Mouse (Mus musculus) stomach, embryonic 15.5 days (tissue): ENCODE data around the gene Tenm3. TPM values are rescaled to one million over a fixed set of nuclear protein-coding genes. Genes with fewer than 3 reads are reported as not detected.

Source experiments
- ATAC-seq: fragments of 200-750 bp; cut with Nextera tagmentation; 2 replicates; pipeline ENCODE4 v1.8.0; 2017; ENCODE audit warnings: low read depth, moderate number of reproducible peaks, moderate TSS enrichment; ENCODE audit not compliant: insufficient read depth, low FRiP score
- H3K27ac ChIP-seq: fragments of 300-500 bp; sonication (generic); 2 replicates; pipeline ENCODE4 v1.5.1; 2015; ENCODE audit warnings: mild to moderate bottlenecking, inconsistent platforms
- H3K27me3 ChIP-seq: fragments of 300-500 bp; sonication (generic); replicated peaks from 2 replicates; pipeline ENCODE4 v1.6.1; 2015; ENCODE audit warnings: inconsistent platforms
- H3K36me3 ChIP-seq: fragments of 300-500 bp; sonication (generic); 2 replicates; pipeline ENCODE4 v1.6.1; 2015; ENCODE audit warnings: inconsistent platforms
- H3K4me1 ChIP-seq: fragments of 300-500 bp; sonication (generic); 2 replicates; pipeline ENCODE4 v1.6.1; 2015; ENCODE audit warnings: inconsistent platforms
- H3K4me2 ChIP-seq: fragments of 300-500 bp; sonication (generic); 2 replicates; pipeline ENCODE4 v1.6.1; 2015; ENCODE audit warnings: mild to moderate bottlenecking, inconsistent platforms
- H3K4me3 ChIP-seq: fragments of 300-500 bp; sonication (generic); replicated peaks from 2 replicates; pipeline ENCODE4 v1.5.1; 2015; ENCODE audit warnings: inconsistent platforms
- H3K9ac ChIP-seq: fragments of 300-500 bp; sonication (generic); 2 replicates; pipeline ENCODE4 v1.6.1; 2015; ENCODE audit warnings: inconsistent platforms
- H3K9me3 ChIP-seq: fragments of 300-500 bp; sonication (generic); 2 replicates; pipeline ENCODE4 v1.6.1; 2016; ENCODE audit warnings: inconsistent platforms
- WGBS: fragments of 180-500 bp; shearing (Covaris S2); methylation state at CpG from one replicate; pipeline ENCODE4 v1.1.7; 2015; 5-methylcytosine and 5-hydroxymethylcytosine counted together
- polyA plus RNA-seq: library from polyadenylated mRNA; unstranded; fragments of >200 nt; fragmentation: Nextera tagmentation; extraction: Ambion mirVana; gene quantifications from 2 replicates; pipeline ENCODE4 v1.2.1, GENCODE M21; 2015

Gene Tenm3
- polyA plus RNA-seq, 1 experiment from 2014 or later, result 14.6 TPM

DNA sequence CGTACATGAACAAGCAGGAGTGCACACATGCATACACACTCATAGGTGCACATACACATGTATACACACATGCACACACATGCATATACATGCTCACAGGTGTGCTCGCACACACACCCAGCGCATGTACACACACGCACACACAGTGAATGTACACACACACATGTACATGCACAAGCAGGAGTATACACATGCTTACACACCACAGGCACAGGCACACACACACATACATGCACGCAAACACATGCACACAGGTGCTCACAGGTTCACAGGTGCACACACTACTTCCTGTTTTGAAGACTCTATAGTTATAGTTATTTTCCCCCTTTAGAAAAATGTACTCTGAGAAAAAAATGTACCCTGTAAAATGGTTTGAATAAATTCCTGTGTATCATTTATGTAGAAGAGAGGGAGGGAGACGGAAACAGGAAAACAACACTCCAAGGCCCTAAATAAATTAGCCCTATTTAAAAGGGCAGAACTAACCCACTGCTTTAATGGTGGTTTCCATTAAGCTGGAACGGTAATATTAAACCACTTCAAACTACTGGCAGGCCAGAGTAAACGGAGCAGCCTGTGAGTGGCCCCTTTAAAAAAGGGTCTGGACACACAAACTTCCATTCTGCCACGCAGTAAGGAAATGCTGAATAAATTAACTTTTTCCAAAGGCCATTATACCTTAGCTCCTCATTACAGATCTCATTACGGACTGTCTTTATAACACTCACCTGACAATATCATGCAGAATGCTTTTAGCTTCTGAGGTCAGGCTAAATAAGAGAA lies 335.8 kb downstream of the Tenm3 start:
- H3K4me1 ChIP-seq, result no peaks in the 10 kb centered on the region
- H3K4me3 ChIP-seq, result no peak overlapping the region
- H3K9ac ChIP-seq, result no peak overlapping the region
- no peak overlapping the region for H3K4me2 ChIP-seq
- no peak for ATAC-seq
- no peaks in the 10 kb centered on the region for H3K27me3 ChIP-seq
- no peaks in the 10 kb centered on the region for H3K9me3 ChIP-seq
- no peak overlapping the region for H3K27ac ChIP-seq
- WGBS, result 73% methylated on average over 10 of the region's 10 CpGs
- H3K36me3 ChIP-seq, result no peaks in the 10 kb centered on the region

- Histone ChIP-seq H3K27me3 (no peaks in the 10 kb centered on the region), H3K4me2 (no peak overlapping the region), H3K27ac (no peak overlapping the region), H3K9me3 (no peaks in the 10 kb centered on the region), H3K4me1 (no peaks in the 10 kb centered on the region), H3K9ac (no peak overlapping the region), H3K36me3 (no peaks in the 10 kb centered on the region), H3K4me3 (no peak overlapping the region)
- ATAC-seq, result no peak
- whole genome bisulfite sequencing, result 85% methylated on average over 5 of the region's 5 CpGs
These were observed 351.3 kb downstream of the Tenm3 start for GRCm38 (mm10) chr8:48492491-48492890.

GRCm38 (mm10) chr8:48490635-48491165 lies 353.1 kb downstream of the Tenm3 start:
- H3K4me3 ChIP-seq, result no peak overlapping the region
- WGBS, result 72% methylated on average over 6 of the region's 6 CpGs
- no peak overlapping the region for H3K27ac ChIP-seq
- no peak overlapping the region for H3K4me2 ChIP-seq
- no peaks in the 10 kb centered on the region for H3K9me3 ChIP-seq
- H3K4me1 ChIP-seq, result no peaks in the 10 kb centered on the region
- H3K9ac ChIP-seq, result no peak overlapping the region
- no peak for ATAC-seq
- H3K36me3 ChIP-seq, result no peaks in the 10 kb centered on the region
- H3K27me3 ChIP-seq, result no peaks in the 10 kb centered on the region

DNA sequence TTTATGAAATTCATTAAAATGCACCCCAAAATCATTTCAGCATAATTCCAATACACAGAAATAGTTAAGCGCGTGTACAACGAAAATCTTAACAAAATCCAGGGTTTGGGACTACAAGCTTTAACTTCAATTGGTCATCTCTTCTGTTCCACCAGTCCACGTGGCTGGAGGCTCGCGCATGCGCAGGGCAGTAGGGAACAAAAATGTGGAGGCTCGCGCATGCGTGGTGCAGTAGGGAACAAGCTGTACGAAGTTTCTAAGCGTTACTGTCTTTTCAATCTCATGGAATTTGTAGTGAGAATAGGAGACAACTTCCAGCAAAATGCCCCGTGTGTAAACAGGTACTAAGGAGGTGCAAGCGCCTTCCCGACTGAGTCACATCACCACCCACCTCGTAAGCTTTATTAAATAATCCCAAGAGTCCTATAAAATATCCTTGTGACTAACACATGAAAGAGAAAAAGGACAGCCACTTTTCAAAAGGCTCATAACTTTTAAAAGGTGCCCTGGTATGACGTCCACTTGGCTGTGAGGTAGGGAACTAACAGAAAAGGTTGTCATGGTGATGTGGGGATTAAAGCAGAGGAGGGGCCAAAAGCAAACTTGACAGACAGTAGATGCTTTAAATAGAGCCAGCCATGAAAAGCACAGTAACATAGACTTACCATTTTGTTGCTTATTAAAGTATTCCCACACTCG lies 353.7 kb downstream of the Tenm3 start:
- no peak overlapping the region for H3K27ac ChIP-seq
- H3K9me3 ChIP-seq, result no peaks in the 10 kb centered on the region
- no peak overlapping the region for H3K4me2 ChIP-seq
- 83% methylated on average over 18 of the region's 18 CpGs for WGBS
- no peak overlapping the region for H3K4me3 ChIP-seq
- no peaks in the 10 kb centered on the region for H3K4me1 ChIP-seq
- H3K36me3 ChIP-seq, result no peaks in the 10 kb centered on the region
- no peak overlapping the region for H3K9ac ChIP-seq
- H3K27me3 ChIP-seq, result no peaks in the 10 kb centered on the region
- ATAC-seq, result no peak

- H3K4me3 ChIP-seq, result no peak overlapping the region
- H3K36me3 ChIP-seq, result no peaks in the 10 kb centered on the region
- no peaks in the 10 kb centered on the region for H3K9me3 ChIP-seq
- H3K4me1 ChIP-seq, result no peaks in the 10 kb centered on the region
- 61% methylated on average over 4 of the region's 4 CpGs for WGBS
- H3K4me2 ChIP-seq, result no peak overlapping the region
- H3K27ac ChIP-seq, result no peak overlapping the region
- no peaks in the 10 kb centered on the region for H3K27me3 ChIP-seq
- H3K9ac ChIP-seq, result no peak overlapping the region
- no peak for ATAC-seq
These were observed 354.3 kb downstream of the Tenm3 start for GRCm38 (mm10) chr8:48489417-48489816.

GRCm38 (mm10) chr8:48488809-48489208 lies 354.9 kb downstream of the Tenm3 start:
- Histone ChIP-seq H3K9ac (no peak overlapping the region), H3K4me1 (no peaks in the 10 kb centered on the region), H3K36me3 (no peaks in the 10 kb centered on the region), H3K4me2 (no peak overlapping the region), H3K27ac (no peak overlapping the region), H3K4me3 (no peak overlapping the region), H3K9me3 (no peaks in the 10 kb centered on the region), H3K27me3 (no peaks in the 10 kb centered on the region)
- WGBS, result 65% methylated on average over 7 of the region's 7 CpGs
- no peak for ATAC-seq

DNA sequence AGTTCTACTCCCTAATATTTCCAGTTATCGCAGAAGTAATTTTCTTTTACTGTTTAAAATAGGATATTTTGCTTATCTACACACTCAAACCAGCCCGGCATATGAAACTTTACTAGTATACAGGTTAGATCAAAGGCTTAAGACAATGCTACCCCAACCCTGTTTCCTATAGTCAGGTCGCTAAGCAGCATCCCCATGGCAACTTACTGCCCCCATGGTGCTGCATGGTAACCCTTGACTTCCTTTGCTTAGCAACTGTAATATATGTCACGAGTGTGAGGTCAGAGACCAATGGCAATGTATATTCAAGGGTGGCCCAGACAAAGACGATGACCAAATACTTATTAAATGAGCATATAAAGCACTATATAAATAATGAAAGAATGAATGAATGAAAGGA lies 359.6 kb downstream of the Tenm3 start:
- H3K4me1 ChIP-seq, result no peaks in the 10 kb centered on the region
- H3K9me3 ChIP-seq, result no peaks in the 10 kb centered on the region
- H3K27me3 ChIP-seq, result no peaks in the 10 kb centered on the region
- no peak overlapping the region for H3K27ac ChIP-seq
- no peaks in the 10 kb centered on the region for H3K36me3 ChIP-seq
- no peak overlapping the region for H3K9ac ChIP-seq
- no peak for ATAC-seq
- H3K4me3 ChIP-seq, result no peak overlapping the region
- 78% methylated on average over 5 of the region's 5 CpGs for WGBS
- H3K4me2 ChIP-seq, result no peak overlapping the region

GRCm38 (mm10) chr8:48481709-48482671 lies 361.8 kb downstream of the Tenm3 start:
- H3K4me3 ChIP-seq, result no peak overlapping the region
- H3K9ac ChIP-seq, result no peak overlapping the region
- H3K27me3 ChIP-seq, result no peaks in the 10 kb centered on the region
- 70% methylated on average over 33 of the region's 33 CpGs for WGBS
- H3K4me2 ChIP-seq, result 0 out of 2 replicates have a peak overlapping the region, but pooled peaks have one; percentile 19
- peak overlapping the region; percentile 67 for H3K27ac ChIP-seq
- H3K4me1 ChIP-seq, result no peaks in the 10 kb centered on the region
- ATAC-seq, result peak; percentile 63
- H3K36me3 ChIP-seq, result no peaks in the 10 kb centered on the region
- H3K9me3 ChIP-seq, result no peaks in the 10 kb centered on the region

DNA sequence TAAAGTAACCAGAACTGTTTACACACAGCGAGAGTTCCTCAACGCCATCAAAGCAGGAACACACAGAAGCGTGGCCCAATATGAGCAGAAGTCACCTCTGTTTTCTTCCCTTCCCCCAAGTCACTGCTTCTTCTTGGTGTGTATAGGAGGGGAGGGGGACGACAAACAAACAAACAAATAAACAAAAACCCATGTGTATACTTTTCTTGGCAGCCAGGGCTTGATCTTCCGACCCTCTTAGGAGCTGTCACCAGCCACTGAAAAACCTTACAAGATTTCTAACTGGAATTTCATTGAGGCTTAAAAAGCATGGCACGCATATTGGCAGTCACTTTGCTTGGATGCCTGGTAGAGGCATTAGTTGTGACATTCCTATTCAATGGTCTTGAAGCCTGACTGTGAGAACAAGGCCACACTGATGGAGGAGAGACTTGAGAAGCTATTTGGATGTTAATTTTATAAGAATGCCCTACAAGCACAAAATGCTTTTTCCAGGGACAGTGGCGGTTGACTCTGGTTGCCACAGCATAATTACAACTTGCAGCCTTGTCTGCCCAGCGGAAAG lies 366.3 kb downstream of the Tenm3 start:
- 69% methylated on average over 8 of the region's 8 CpGs for WGBS
- Histone ChIP-seq H3K4me2 (no peak overlapping the region), H3K9me3 (no peaks in the 10 kb centered on the region), H3K4me3 (no peak overlapping the region), H3K27me3 (no peaks in the 10 kb centered on the region), H3K27ac (no peak overlapping the region), H3K9ac (no peak overlapping the region), H3K36me3 (no peaks in the 10 kb centered on the region), H3K4me1 (no peaks in the 10 kb centered on the region)
- no peak for ATAC-seq

DNA sequence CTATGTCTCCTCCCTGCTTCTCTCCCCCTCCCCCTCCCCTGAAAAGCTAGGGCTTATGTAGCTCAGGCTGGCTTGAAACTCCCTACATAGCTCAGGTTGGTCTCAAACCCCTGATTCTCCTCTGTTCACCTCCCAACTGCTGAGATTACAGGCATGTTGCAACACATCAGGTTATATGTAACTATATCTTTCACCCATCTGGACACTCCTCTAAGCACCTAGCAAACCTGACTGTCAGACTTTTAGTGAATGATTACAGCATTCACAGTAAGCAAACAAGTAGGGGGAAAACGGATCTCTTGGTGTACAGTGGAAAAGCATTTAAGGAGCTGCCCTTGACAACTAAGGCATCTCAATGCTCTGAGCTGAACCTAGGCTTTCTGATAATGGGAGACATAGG lies 366.9 kb downstream of the Tenm3 start:
- WGBS, result 54% methylated on average over 1 of the region's 1 CpGs
- Histone ChIP-seq H3K27me3 (no peaks in the 10 kb centered on the region), H3K27ac (no peak overlapping the region), H3K9me3 (no peaks in the 10 kb centered on the region), H3K36me3 (no peaks in the 10 kb centered on the region), H3K4me2 (no peak overlapping the region), H3K9ac (no peak overlapping the region), H3K4me1 (no peaks in the 10 kb centered on the region), H3K4me3 (no peak overlapping the region)
- ATAC-seq, result peak; percentile 18; the same call in 1 of the 2 replicates

GRCm38 (mm10) chr8:48467633-48468032 lies 376.1 kb downstream of the Tenm3 start:
- no peak for ATAC-seq
- 87% methylated on average over 5 of the region's 5 CpGs for WGBS
- H3K36me3 ChIP-seq, result no peaks in the 10 kb centered on the region

More at GRCm38 (mm10) chr8:48467633-48468032, 376.1 kb downstream of the Tenm3 start:
- H3K27ac ChIP-seq, result no peak overlapping the region
- no peak overlapping the region for H3K9ac ChIP-seq
- no peak overlapping the region for H3K4me2 ChIP-seq
- no peak overlapping the region for H3K4me3 ChIP-seq
- no peaks in the 10 kb centered on the region for H3K4me1 ChIP-seq
- H3K27me3 ChIP-seq, result no peaks in the 10 kb centered on the region
- H3K9me3 ChIP-seq, result no peaks in the 10 kb centered on the region
